Mouse (Mus musculus): ENCODE data around the gene Mxra8.

DNA sequence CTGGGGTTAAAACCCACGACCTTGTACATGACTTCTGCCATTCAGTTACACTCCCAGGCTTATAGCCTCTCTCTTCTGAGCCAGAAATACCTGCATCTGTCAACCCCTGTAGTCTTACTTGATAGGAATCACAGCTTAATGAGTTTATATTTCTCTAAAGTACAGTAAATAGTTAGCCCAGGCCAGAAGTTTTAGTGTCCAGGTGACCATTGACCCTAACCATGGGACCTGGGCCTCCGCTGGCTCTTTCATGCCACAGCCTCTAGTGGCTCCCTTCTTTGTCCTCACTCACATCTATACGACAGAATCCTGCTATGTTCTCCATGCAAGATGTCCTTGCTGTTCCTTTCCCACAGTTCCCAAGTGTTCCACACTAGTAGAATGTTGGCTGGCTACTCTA is 31.6 kb upstream of the Mxra8 start:
- TF ChIP-seq CTCF (IDR thresholded peaks at IDR 0.05; ENCODE audit: low read depth, low read length) = no peak
- TF ChIP-seq POLR2AphosphoS5 (IDR thresholded peaks at IDR 0.05; ENCODE audit: insufficient replicate concordance, low read depth, low read length) = no peak
- TF ChIP-seq GATA1 (IDR thresholded peaks at IDR 0.05; ENCODE audit: borderline replicate concordance, low read length) = no peak
